Mouse (Mus musculus) testis, adult 2 months (tissue): ENCODE results near the gene Fam120a.

Source experiments
- CTCF ChIP-seq: fragments of 200-500 bp; IDR thresholded peaks from 2 replicates; pipeline ENCODE4 v1.5.1; 2012; ENCODE audit warnings: low read depth, mild to moderate bottlenecking, inconsistent platforms, low read length, moderate library complexity; ENCODE audit not compliant: control insufficient read depth, insufficient read depth, insufficient replicate concordance
- POLR2A ChIP-seq: fragments of 200-500 bp; IDR thresholded peaks from 2 replicates; pipeline ENCODE4 v1.6.1; 2012; ENCODE audit warnings: low read depth, mild to moderate bottlenecking, inconsistent platforms, low read length, moderate library complexity; ENCODE audit not compliant: control insufficient read depth

DNA sequence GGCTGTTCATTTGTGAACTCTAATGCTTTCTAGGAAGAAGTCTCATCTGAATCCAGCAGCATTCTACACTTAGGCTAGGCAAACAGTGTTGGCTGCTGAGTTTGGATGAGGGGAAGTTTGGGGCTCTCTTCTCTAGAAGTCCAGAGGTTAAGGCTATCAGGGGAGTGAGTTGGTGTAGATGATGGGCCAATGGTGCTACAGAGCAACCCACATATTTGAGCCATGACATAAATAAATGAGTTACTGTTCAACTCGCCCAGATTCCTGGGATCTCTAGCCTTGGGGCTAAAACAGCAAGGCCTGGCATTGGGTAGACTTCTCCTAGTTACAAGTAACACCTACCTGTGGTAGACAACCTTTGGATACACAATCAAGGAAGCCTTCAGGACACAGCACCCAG lies 46.6 kb downstream of the Fam120a start:
- TF ChIP-seq POLR2A, result no peak
- TF ChIP-seq CTCF, result no peak
